Mouse (Mus musculus): ENCODE data around the gene Fam214a.

DNA sequence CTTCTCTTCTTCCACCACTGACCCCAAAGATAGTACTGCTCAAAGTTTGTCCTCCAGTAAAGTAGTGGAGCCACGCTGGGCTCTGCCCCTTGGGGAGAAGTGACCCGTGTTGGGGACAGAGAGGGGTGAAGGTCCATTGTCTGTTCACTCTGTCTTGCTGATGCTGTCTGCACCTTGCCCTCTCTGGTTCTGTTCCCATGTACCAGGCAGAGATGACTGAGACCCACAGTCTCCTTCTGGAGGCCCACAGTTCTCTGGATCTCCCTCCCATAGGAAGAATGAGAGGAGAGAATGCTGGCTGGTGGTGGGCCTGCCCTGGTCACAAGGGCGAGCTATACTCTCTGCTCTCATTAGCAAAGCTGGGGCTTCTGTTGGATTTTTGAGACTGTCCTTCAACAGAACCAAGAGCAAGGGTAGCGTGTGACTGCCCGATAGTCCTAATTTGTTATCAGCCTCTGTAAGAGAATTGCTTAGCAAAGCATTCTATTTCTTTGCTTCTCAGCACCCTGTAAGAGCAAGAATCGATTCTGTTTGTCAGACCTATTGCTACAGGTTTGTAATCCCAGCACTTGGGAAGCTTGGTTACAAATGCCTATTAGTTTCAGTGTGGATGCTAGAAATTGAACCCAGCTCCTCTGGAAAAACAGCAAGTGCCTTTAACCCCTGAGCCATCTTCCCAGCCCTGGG is 29.2 kb upstream of the Fam214a start:
- no peak for TF ChIP-seq CTCF (IDR thresholded peaks at IDR 0.05; ENCODE audit: low read depth)
- TF ChIP-seq EP300 (IDR thresholded peaks at IDR 0.05; ENCODE audit: low read depth), result no peak
